Mouse (Mus musculus) hindbrain, embryonic 14.5 days (tissue): ENCODE data around the gene Pes1. TPM values are rescaled to one million over a fixed set of nuclear protein-coding genes. Genes with fewer than 3 reads are reported as not detected.
"Not testable (repeated sequence)": the region's sequence is repeated elsewhere in the genome, so short reads cannot be mapped to it uniquely, and the experiment has no call there.

Experiments
- ATAC-seq: fragments of 200-750 bp; cut with Nextera tagmentation; 2 replicates; pipeline ENCODE4 v1.8.0; 2017; ENCODE audit warnings: moderate number of reproducible peaks, mild to moderate bottlenecking, moderate TSS enrichment, moderate library complexity; ENCODE audit not compliant: low FRiP score
- DNase-seq: peaks from one replicate; pipeline ENCODE4 v3.0.0-alpha.2; 2015; ENCODE audit warnings: low spot score
- H3K27ac ChIP-seq: fragments of 300-500 bp; sonication (generic); 2 replicates; pipeline ENCODE4 v1.5.1; 2014; ENCODE audit warnings: mild to moderate bottlenecking, moderate library complexity
- H3K27me3 ChIP-seq: fragments of 300-500 bp; sonication (generic); 2 replicates; pipeline ENCODE4 v1.6.1; 2014; ENCODE audit warnings: mild to moderate bottlenecking, low read length, mixed read lengths; ENCODE audit not compliant: control insufficient read depth, insufficient read depth
- H3K36me3 ChIP-seq: fragments of 300-500 bp; sonication (generic); replicated peaks from 2 replicates; pipeline ENCODE4 v1.6.1; 2014; ENCODE audit not compliant: control insufficient read depth, insufficient read depth
- H3K4me1 ChIP-seq: fragments of 300-500 bp; sonication (generic); replicated peaks from 2 replicates; pipeline ENCODE4 v1.6.1; 2014; ENCODE audit warnings: antibody characterized with exemption, low read length, mixed read lengths; ENCODE audit not compliant: control insufficient read depth, insufficient read depth
- H3K4me2 ChIP-seq: fragments of 300-500 bp; sonication (generic); replicated peaks from 2 replicates; pipeline ENCODE4 v1.6.1; 2014; ENCODE audit warnings: mild to moderate bottlenecking, moderate library complexity
- H3K4me3 ChIP-seq: fragments of 300-500 bp; sonication (generic); replicated peaks from 2 replicates; pipeline ENCODE4 v1.5.1; 2014; ENCODE audit warnings: mild to moderate bottlenecking, low read length
- H3K9ac ChIP-seq: fragments of 300-500 bp; sonication (generic); 2 replicates; pipeline ENCODE4 v1.6.1; 2014
- H3K9me3 ChIP-seq: fragments of 300-500 bp; sonication (generic); 2 replicates; pipeline ENCODE4 v1.6.1; 2016; ENCODE audit warnings: low read length; ENCODE audit not compliant: control insufficient read depth
- WGBS: fragments of 180-500 bp; shearing (Covaris S2); extraction: QIAGEN DNeasy Blood & Tissue Kit; methylation state at CpG from one replicate; pipeline ENCODE4 v1.1.7; 2014; 5-methylcytosine and 5-hydroxymethylcytosine counted together
- polyA plus RNA-seq: library from polyadenylated mRNA; unstranded; fragments of >200 nt; fragmentation: Nextera tagmentation; extraction: Ambion mirVana; gene quantifications from 2 replicates; pipeline ENCODE4 v1.2.1, GENCODE M21; 2014

Pes1 gene
- polyA plus RNA-seq, 1 experiment from 2014 or later, result 45.1 TPM

GRCm38 (mm10) chr11:4015796-4016195 is 52.0 kb downstream of the Pes1 start:
- H3K27ac ChIP-seq, H3K9ac ChIP-seq, H3K27me3 ChIP-seq, H3K4me1 ChIP-seq, H3K4me2 ChIP-seq, ATAC-seq, H3K9me3 ChIP-seq, H3K4me3 ChIP-seq, H3K36me3 ChIP-seq, DNase-seq: not testable (repeated sequence)
- 93% methylated on average over 14 of the region's 14 CpGs for WGBS

- ATAC-seq, H3K4me3 ChIP-seq, H3K27ac ChIP-seq, H3K36me3 ChIP-seq, H3K9me3 ChIP-seq, DNase-seq, H3K4me1 ChIP-seq, H3K4me2 ChIP-seq, H3K9ac ChIP-seq, H3K27me3 ChIP-seq: not testable (repeated sequence)
- 95% methylated on average over 13 of the region's 13 CpGs for WGBS
Measured at GRCm38 (mm10) chr11:4022111-4022510, 58.3 kb downstream of the Pes1 start.

GRCm38 (mm10) chr11:4023321-4023720 is 59.5 kb downstream of the Pes1 start:
- Histone ChIP-seq H3K4me1 (no peaks in the 10 kb centered on the region), H3K27ac (no peak overlapping the region), H3K4me2 (no peak overlapping the region), H3K36me3 (no peaks in the 10 kb centered on the region), H3K9ac (no peak overlapping the region), H3K9me3 (no peaks in the 10 kb centered on the region), H3K27me3 (no peaks in the 10 kb centered on the region), H3K4me3 (no peak overlapping the region)
- DNase-seq, result no peak
- ATAC-seq, result no peak
- WGBS, result 87% methylated on average over 2 of the region's 2 CpGs

GRCm38 (mm10) chr11:4027066-4027465 is 63.3 kb downstream of the Pes1 start:
- Histone ChIP-seq H3K27ac (no peak overlapping the region), H3K9ac (no peak overlapping the region), H3K4me1 (no peaks in the 10 kb centered on the region), H3K9me3 (no peaks in the 10 kb centered on the region), H3K4me2 (no peak overlapping the region), H3K36me3 (no peaks in the 10 kb centered on the region), H3K27me3 (no peaks in the 10 kb centered on the region), H3K4me3 (no peak overlapping the region)
- ATAC-seq (no peak), DNase-seq (no peak)
- WGBS, result 86% methylated on average over 8 of the region's 8 CpGs

- no peaks in the 10 kb centered on the region for H3K36me3 ChIP-seq
- no peak for DNase-seq
- no peaks in the 10 kb centered on the region for H3K4me1 ChIP-seq
- no peaks in the 10 kb centered on the region for H3K9me3 ChIP-seq
- no peak overlapping the region for H3K9ac ChIP-seq
- H3K27ac ChIP-seq, result no peak overlapping the region
- no peak overlapping the region for H3K4me3 ChIP-seq
- 0 out of 2 replicates have a peak, but pooled peaks cover under 1% of the 10 kb centered on the region for H3K27me3 ChIP-seq
- WGBS, result 85% methylated on average over 9 of the region's 9 CpGs
- no peak overlapping the region for H3K4me2 ChIP-seq
- no peak for ATAC-seq
Measured at GRCm38 (mm10) chr11:4027561-4028334, 64.0 kb downstream of the Pes1 start.

GRCm38 (mm10) chr11:4029343-4029742 is 65.6 kb downstream of the Pes1 start:
- WGBS, result 64% methylated on average over 4 of the region's 4 CpGs
- Histone ChIP-seq H3K27ac (no peak overlapping the region), H3K36me3 (no peaks in the 10 kb centered on the region), H3K4me2 (no peak overlapping the region), H3K4me3 (no peak overlapping the region), H3K4me1 (no peaks in the 10 kb centered on the region), H3K9me3 (no peaks in the 10 kb centered on the region), H3K9ac (no peak overlapping the region), H3K27me3 (0 out of 2 replicates have a peak, but pooled peaks cover 2% of the 10 kb centered on the region)
- DNase-seq (no peak), ATAC-seq (no peak)

Other genes with a start within 250 kb of the Pes1 start
- gene Osbp2, start 100.1 kb upstream of the Pes1 start, polyA plus RNA-seq, result 23.8 and 27.9 TPM in 2 replicates
- 0.13 and 0.28 TPM in 2 replicates for gene 4921536K21Rik, start 68.9 kb upstream of the Pes1 start, polyA plus RNA-seq
- 29.2 and 30.2 TPM in 2 replicates for gene Dusp18, start 68.7 kb upstream of the Pes1 start, polyA plus RNA-seq
- 11.2 and 14.2 TPM in 2 replicates for gene Slc35e4, start 49.3 kb upstream of the Pes1 start, polyA plus RNA-seq
- gene Tcn2, start 31.8 kb upstream of the Pes1 start, polyA plus RNA-seq, result 31.0 and 31.4 TPM in 2 replicates
- 0.23 TPM in 2 replicates for gene 4930556J24Rik, start 12.8 kb downstream of the Pes1 start, polyA plus RNA-seq
- gene Gal3st1, start 19.7 kb downstream of the Pes1 start, polyA plus RNA-seq, result 8.1 and 9.1 TPM in 2 replicates
- gene Sec14l4, start 67.5 kb downstream of the Pes1 start, polyA plus RNA-seq, result not detected in 2 replicates
- gene Sec14l3, start 100.9 kb downstream of the Pes1 start, polyA plus RNA-seq, result 0.54 and 0.63 TPM in 2 replicates
- 9.3 and 10.6 TPM in 2 replicates for gene Mtfp1, start 131.5 kb downstream of the Pes1 start, polyA plus RNA-seq
- 3.6 and 4.1 TPM in 2 replicates for gene Sec14l2, start 159.4 kb downstream of the Pes1 start, polyA plus RNA-seq
- gene Rnf215, start 171.2 kb downstream of the Pes1 start, polyA plus RNA-seq, result 46.4 and 48.2 TPM in 2 replicates
- 6.3 and 7.3 TPM in 2 replicates for gene Ccdc157, start 196.3 kb downstream of the Pes1 start, polyA plus RNA-seq
- 49.3 and 54.7 TPM in 2 replicates for gene Sf3a1, start 196.4 kb downstream of the Pes1 start, polyA plus RNA-seq
- 23.7 and 25.6 TPM in 2 replicates for gene Tbc1d10a, start 222.8 kb downstream of the Pes1 start, polyA plus RNA-seq